Mouse (Mus musculus): ENCODE results near the gene Ilf3. TPM values are rescaled to one million over a fixed set of nuclear protein-coding genes. Genes with fewer than 3 reads are reported as not detected.

The Ilf3 gene
- polyA plus RNA-seq, 1 experiment from 2014 or later = 193 TPM

GRCm38 (mm10) chr9:21439914-21440313 is 72.2 kb downstream of the Ilf3 start:
- 89% methylated on average over 2 of the region's 2 CpGs for WGBS
- H3K36me3 ChIP-seq (ENCODE audit: control insufficient read depth, insufficient read depth, low read length) = no peaks in the 10 kb centered on the region
- H3K9ac ChIP-seq (replicated peaks; ENCODE audit: low read depth, low read length) = no peak overlapping the region
- no peak for ATAC-seq (ENCODE audit: insufficient number of reproducible peaks, insufficient read depth, low FRiP score, low read depth)
- H3K27me3 ChIP-seq (ENCODE audit: control insufficient read depth, insufficient read depth, low read length) = no peaks in the 10 kb centered on the region
- no peak overlapping the region for H3K27ac ChIP-seq (ENCODE audit: low read length)
- H3K4me1 ChIP-seq (ENCODE audit: control insufficient read depth, insufficient read depth, low read length) = peaks cover 6% of the 10 kb centered on the region; the same call in 1 of the 2 replicates
- H3K4me3 ChIP-seq (ENCODE audit: low read depth, low read length) = no peak overlapping the region
- no peaks in the 10 kb centered on the region for H3K9me3 ChIP-seq (ENCODE audit: control insufficient read depth, low read depth, low read length)
- no peak overlapping the region for H3K4me2 ChIP-seq (replicated peaks; ENCODE audit: low read depth, low read length)

GRCm38 (mm10) chr9:21440387-21440786 is 72.7 kb downstream of the Ilf3 start:
- Histone ChIP-seq H3K4me1 (ENCODE audit: control insufficient read depth, insufficient read depth, low read length) (peaks cover 6% of the 10 kb centered on the region; the same call in 1 of the 2 replicates), H3K9me3 (ENCODE audit: control insufficient read depth, low read depth, low read length) (no peaks in the 10 kb centered on the region), H3K9ac (replicated peaks; ENCODE audit: low read depth, low read length) (no peak overlapping the region), H3K4me2 (replicated peaks; ENCODE audit: low read depth, low read length) (no peak overlapping the region), H3K4me3 (ENCODE audit: low read depth, low read length) (no peak overlapping the region), H3K27me3 (ENCODE audit: control insufficient read depth, insufficient read depth, low read length) (no peaks in the 10 kb centered on the region), H3K27ac (ENCODE audit: low read length) (no peak overlapping the region), H3K36me3 (ENCODE audit: control insufficient read depth, insufficient read depth, low read length) (no peaks in the 10 kb centered on the region; the same call in 1 of the 2 replicates)
- no peak for ATAC-seq (ENCODE audit: insufficient number of reproducible peaks, insufficient read depth, low FRiP score, low read depth)

- no peak overlapping the region for H3K27ac ChIP-seq (ENCODE audit: low read length)
These were observed 76.2 kb downstream of the Ilf3 start for GRCm38 (mm10) chr9:21443853-21444252.

GRCm38 (mm10) chr9:21444574-21444973 is 76.9 kb downstream of the Ilf3 start:
- ATAC-seq (ENCODE audit: insufficient number of reproducible peaks, insufficient read depth, low FRiP score, low read depth) = no peak
- Histone ChIP-seq H3K9ac (replicated peaks; ENCODE audit: low read depth, low read length) (no peak overlapping the region), H3K4me2 (replicated peaks; ENCODE audit: low read depth, low read length) (no peak overlapping the region)

More at GRCm38 (mm10) chr9:21443853-21444252, 76.2 kb downstream of the Ilf3 start:
- WGBS = 92% methylated on average over 8 of the region's 8 CpGs
- Histone ChIP-seq H3K9ac (replicated peaks; ENCODE audit: low read depth, low read length) (no peak overlapping the region), H3K9me3 (ENCODE audit: control insufficient read depth, low read depth, low read length) (no peaks in the 10 kb centered on the region), H3K4me3 (ENCODE audit: low read depth, low read length) (no peak overlapping the region), H3K27me3 (ENCODE audit: control insufficient read depth, insufficient read depth, low read length) (no peaks in the 10 kb centered on the region), H3K36me3 (ENCODE audit: control insufficient read depth, insufficient read depth, low read length) (no peaks in the 10 kb centered on the region; the same call in 1 of the 2 replicates), H3K4me1 (ENCODE audit: control insufficient read depth, insufficient read depth, low read length) (no peaks in the 10 kb centered on the region), H3K4me2 (replicated peaks; ENCODE audit: low read depth, low read length) (no peak overlapping the region)
- no peak for ATAC-seq (ENCODE audit: insufficient number of reproducible peaks, insufficient read depth, low FRiP score, low read depth)

GRCm38 (mm10) chr9:21445081-21445744 is 77.5 kb downstream of the Ilf3 start:
- H3K27me3 ChIP-seq (ENCODE audit: control insufficient read depth, insufficient read depth, low read length) = no peaks in the 10 kb centered on the region
- H3K9ac ChIP-seq (replicated peaks; ENCODE audit: low read depth, low read length) = no peak overlapping the region
- H3K27ac ChIP-seq (ENCODE audit: low read length) = no peak overlapping the region
- H3K4me3 ChIP-seq (ENCODE audit: low read depth, low read length) = no peak overlapping the region
- WGBS = 96% methylated on average over 6 of the region's 6 CpGs
- H3K4me1 ChIP-seq (ENCODE audit: control insufficient read depth, insufficient read depth, low read length) = no peaks in the 10 kb centered on the region; the same call in 1 of the 2 replicates
- ATAC-seq (ENCODE audit: insufficient number of reproducible peaks, insufficient read depth, low FRiP score, low read depth) = no peak
- H3K9me3 ChIP-seq (ENCODE audit: control insufficient read depth, low read depth, low read length) = no peaks in the 10 kb centered on the region
- no peaks in the 10 kb centered on the region; the same call in 1 of the 2 replicates for H3K36me3 ChIP-seq (ENCODE audit: control insufficient read depth, insufficient read depth, low read length)
- no peak overlapping the region for H3K4me2 ChIP-seq (replicated peaks; ENCODE audit: low read depth, low read length)

More at GRCm38 (mm10) chr9:21444574-21444973, 76.9 kb downstream of the Ilf3 start:
- Histone ChIP-seq H3K27ac (ENCODE audit: low read length) (no peak overlapping the region), H3K9me3 (ENCODE audit: control insufficient read depth, low read depth, low read length) (no peaks in the 10 kb centered on the region), H3K4me3 (ENCODE audit: low read depth, low read length) (no peak overlapping the region), H3K36me3 (ENCODE audit: control insufficient read depth, insufficient read depth, low read length) (no peaks in the 10 kb centered on the region; the same call in 1 of the 2 replicates), H3K27me3 (ENCODE audit: control insufficient read depth, insufficient read depth, low read length) (no peaks in the 10 kb centered on the region), H3K4me1 (ENCODE audit: control insufficient read depth, insufficient read depth, low read length) (no peaks in the 10 kb centered on the region)
- WGBS = 81% methylated on average over 4 of the region's 4 CpGs

- no peaks in the 10 kb centered on the region; the same call in 1 of the 2 replicates for H3K36me3 ChIP-seq (ENCODE audit: control insufficient read depth, insufficient read depth, low read length)
- peaks cover 6% of the 10 kb centered on the region for H3K4me1 ChIP-seq (ENCODE audit: control insufficient read depth, insufficient read depth, low read length)
- 84% methylated on average over 2 of the region's 2 CpGs for WGBS
- no peak overlapping the region for H3K4me3 ChIP-seq (ENCODE audit: low read depth, low read length)
- H3K27ac ChIP-seq (ENCODE audit: low read length) = no peak overlapping the region
- no peaks in the 10 kb centered on the region for H3K9me3 ChIP-seq (ENCODE audit: control insufficient read depth, low read depth, low read length)
- no peak for ATAC-seq (ENCODE audit: insufficient number of reproducible peaks, insufficient read depth, low FRiP score, low read depth)
- H3K27me3 ChIP-seq (ENCODE audit: control insufficient read depth, insufficient read depth, low read length) = no peaks in the 10 kb centered on the region
- no peak overlapping the region for H3K9ac ChIP-seq (replicated peaks; ENCODE audit: low read depth, low read length)
- no peak overlapping the region for H3K4me2 ChIP-seq (replicated peaks; ENCODE audit: low read depth, low read length)
These were observed 80.1 kb downstream of the Ilf3 start for GRCm38 (mm10) chr9:21447778-21448177.

- 64% methylated on average over 2 of the region's 2 CpGs for whole genome bisulfite sequencing
- no peak for ATAC-seq (ENCODE audit: insufficient number of reproducible peaks, insufficient read depth, low FRiP score, low read depth)
- Histone ChIP-seq H3K4me1 (ENCODE audit: control insufficient read depth, insufficient read depth, low read length) (peaks cover 6% of the 10 kb centered on the region), H3K27ac (ENCODE audit: low read length) (no peak overlapping the region), H3K9me3 (ENCODE audit: control insufficient read depth, low read depth, low read length) (no peaks in the 10 kb centered on the region), H3K36me3 (ENCODE audit: control insufficient read depth, insufficient read depth, low read length) (no peaks in the 10 kb centered on the region; the same call in 1 of the 2 replicates), H3K9ac (replicated peaks; ENCODE audit: low read depth, low read length) (no peak overlapping the region), H3K4me3 (ENCODE audit: low read depth, low read length) (no peak overlapping the region), H3K27me3 (ENCODE audit: control insufficient read depth, insufficient read depth, low read length) (no peaks in the 10 kb centered on the region), H3K4me2 (replicated peaks; ENCODE audit: low read depth, low read length) (no peak overlapping the region)
These were observed 82.0 kb downstream of the Ilf3 start for GRCm38 (mm10) chr9:21449710-21450109.

- H3K27me3 ChIP-seq (ENCODE audit: control insufficient read depth, insufficient read depth, low read length) = no peaks in the 10 kb centered on the region
- no peak for ATAC-seq (ENCODE audit: insufficient number of reproducible peaks, insufficient read depth, low FRiP score, low read depth)
- peaks cover 6% of the 10 kb centered on the region for H3K4me1 ChIP-seq (ENCODE audit: control insufficient read depth, insufficient read depth, low read length)
- no peaks in the 10 kb centered on the region for H3K9me3 ChIP-seq (ENCODE audit: control insufficient read depth, low read depth, low read length)
- no peak overlapping the region for H3K9ac ChIP-seq (replicated peaks; ENCODE audit: low read depth, low read length)
- no peak overlapping the region for H3K4me2 ChIP-seq (replicated peaks; ENCODE audit: low read depth, low read length)
- 68% methylated on average over 3 of the region's 3 CpGs for whole genome bisulfite sequencing
- no peaks in the 10 kb centered on the region; the same call in 1 of the 2 replicates for H3K36me3 ChIP-seq (ENCODE audit: control insufficient read depth, insufficient read depth, low read length)
- no peak overlapping the region for H3K4me3 ChIP-seq (ENCODE audit: low read depth, low read length)
- no peak overlapping the region for H3K27ac ChIP-seq (ENCODE audit: low read length)
These were observed 82.6 kb downstream of the Ilf3 start for GRCm38 (mm10) chr9:21450270-21450669.

GRCm38 (mm10) chr9:21451391-21451790 is 83.7 kb downstream of the Ilf3 start:
- Histone ChIP-seq H3K4me1 (ENCODE audit: control insufficient read depth, insufficient read depth, low read length) (peaks cover 6% of the 10 kb centered on the region), H3K4me2 (replicated peaks; ENCODE audit: low read depth, low read length) (no peak overlapping the region), H3K9me3 (ENCODE audit: control insufficient read depth, low read depth, low read length) (no peaks in the 10 kb centered on the region), H3K4me3 (ENCODE audit: low read depth, low read length) (no peak overlapping the region), H3K27me3 (ENCODE audit: control insufficient read depth, insufficient read depth, low read length) (no peaks in the 10 kb centered on the region), H3K27ac (ENCODE audit: low read length) (no peak overlapping the region), H3K9ac (replicated peaks; ENCODE audit: low read depth, low read length) (no peak overlapping the region), H3K36me3 (ENCODE audit: control insufficient read depth, insufficient read depth, low read length) (no peaks in the 10 kb centered on the region)
- ATAC-seq (ENCODE audit: insufficient number of reproducible peaks, insufficient read depth, low FRiP score, low read depth) = no peak
- 89% methylated on average over 8 of the region's 8 CpGs for WGBS

Data from stomach, embryonic 14.5 days (tissue).